Mouse (Mus musculus) liver, embryonic 14.5 days (tissue): ENCODE results near the gene 5031439G07Rik.

Experiments
- CTCF ChIP-seq: IDR thresholded peaks from 2 replicates; pipeline ENCODE4 v1.5.1; 2016; ENCODE audit warnings: antibody characterized with exemption, low read depth, control low read depth
- EP300 ChIP-seq: IDR thresholded peaks from 2 replicates; pipeline ENCODE4 v1.6.1; 2016; ENCODE audit warnings: antibody characterized with exemption, low read depth

DNA sequence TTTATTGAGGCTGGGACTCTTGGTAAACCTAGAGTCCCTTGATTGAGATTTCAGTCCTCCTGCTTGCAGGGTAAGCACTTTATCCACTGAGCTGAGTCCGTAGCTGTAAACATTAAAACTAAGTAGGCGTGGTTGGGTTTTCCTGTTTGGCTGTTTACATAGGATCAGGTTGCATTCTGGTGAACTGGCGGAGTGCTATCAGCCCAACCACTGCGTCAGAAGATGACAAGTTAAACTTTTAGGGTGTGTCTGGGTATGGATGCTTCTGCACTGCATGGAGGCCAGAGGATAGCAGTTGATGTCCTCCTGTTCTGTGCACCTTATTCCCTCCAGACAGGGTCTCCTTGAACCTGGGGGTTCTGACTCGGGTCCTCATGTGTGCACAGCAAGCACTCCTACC lies 56.0 kb downstream of the 5031439G07Rik start:
- TF ChIP-seq CTCF (no peak), EP300 (no peak)
